9 mouse cellular contexts compared by ENCODE assay signal in the genomic region with DNA sequence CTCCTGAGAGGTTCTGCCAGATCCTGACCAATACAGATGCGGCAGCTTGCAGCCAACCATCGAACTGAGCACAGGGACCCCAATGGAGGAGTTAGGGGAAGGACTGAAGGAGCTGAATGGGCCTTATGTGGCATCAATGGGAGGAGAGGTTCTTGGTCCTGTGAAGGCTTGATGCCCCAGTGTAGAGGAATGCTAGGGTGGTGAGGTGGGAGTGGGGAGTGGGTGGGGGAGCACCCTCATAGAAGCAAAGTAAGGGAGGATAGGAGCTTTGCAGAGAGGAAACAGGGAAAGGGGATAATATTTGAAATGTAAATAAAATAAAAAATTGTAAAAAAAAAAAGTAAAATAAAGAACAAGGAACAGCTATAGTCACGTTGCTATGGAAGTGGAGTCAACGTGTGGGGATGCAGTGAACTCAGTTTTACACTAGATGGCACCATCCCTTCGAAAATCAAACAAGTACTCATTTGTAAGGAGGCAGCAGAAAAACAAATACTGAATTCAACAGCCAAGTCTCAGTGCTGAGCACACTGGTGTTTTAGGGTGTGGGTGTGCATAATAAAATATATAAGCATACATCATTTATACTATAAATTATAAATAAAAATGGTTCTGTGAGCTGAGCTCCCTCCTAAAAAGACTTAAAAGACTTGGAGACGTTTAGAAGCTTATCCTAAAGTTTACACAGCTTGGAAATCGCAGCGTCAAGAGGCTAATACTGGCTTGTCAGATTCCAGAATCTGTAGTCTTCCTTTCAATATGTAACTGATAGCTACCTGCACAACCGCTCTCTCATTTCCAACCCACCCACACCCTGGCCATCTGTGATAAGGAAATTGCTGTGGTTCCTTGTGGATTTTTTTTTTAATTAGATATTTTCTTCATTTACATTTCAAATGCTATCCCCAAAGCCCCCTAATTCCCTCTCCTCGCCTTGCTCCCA. TPM values are rescaled to one million over a fixed set of nuclear protein-coding genes. Genes with fewer than 3 reads are reported as not detected.
A peak's percentile ranks its signal among the peaks of the same experiment; 100 is the strongest.
DNase-seq lines count a peak whose midpoint lies in the region; ATAC-seq and TF ChIP-seq lines count a peak whose summit lies in the region.
"Had no signal": no experiment of that assay in that cellular context is flagged by ENCODE, and none has a peak within 500 bp of the region (broad histone marks: within the 10 kb centered on the region; RNA-seq: fewer than 3 reads in every experiment).

No protein-coding gene starts in this region.

- no peaks in the 10 kb centered on the region for H3K4me1 ChIP-seq in forebrain, embryonic 12.5 days
- H3K4me1 ChIP-seq: embryonic facial prominence, embryonic 15.5 days had no signal

- H3K9ac ChIP-seq in forebrain, embryonic 12.5 days, result no peak overlapping the region
- H3K9ac ChIP-seq: embryonic facial prominence, embryonic 15.5 days had no signal

- peak; percentile 50 for DNase-seq in right cerebral cortex, adult 18-20 months
- no peak for DNase-seq in right cerebral cortex, postnatal 14 days
- peak; percentile 87 for DNase-seq in brain, embryonic 14.5 days (ENCODE audit: low read depth)
- peak; percentile 20 to 25 for DNase-seq in left cerebral cortex, adult 8-10 months (ENCODE audit: low spot score in 2 of 2)
- DNase-seq in mesoderm, embryonic 11.5 days (ENCODE audit: low read depth, low spot score), result peak; percentile 66
- DNase-seq in thymus, postnatal 25 days, result peak; percentile 9

- H3K27me3 ChIP-seq in forebrain, embryonic 12.5 days, result no peaks in the 10 kb centered on the region
- H3K27me3 ChIP-seq: embryonic facial prominence, embryonic 15.5 days had no signal

- no peak overlapping the region for H3K4me3 ChIP-seq in forebrain, embryonic 12.5 days (replicated peaks)
- H3K4me3 ChIP-seq: embryonic facial prominence, embryonic 15.5 days had no signal

- peak; percentile 74 for ATAC-seq in forebrain, embryonic 12.5 days (ENCODE audit: low FRiP score)
- peak; percentile 85 for ATAC-seq in inflammation-experienced regulatory T-cells, adult 6 months

- WGBS in forebrain, embryonic 12.5 days, result 53% methylated on average over 10 of the region's 10 CpGs

- peak; percentile 79 for TF ChIP-seq CTCF in brain, embryonic 14.5 days (IDR thresholded peaks at IDR 0.05; ENCODE audit: borderline replicate concordance, extremely low read depth, insufficient read depth, insufficient read length)

- no peaks in the 10 kb centered on the region for H3K36me3 ChIP-seq in forebrain, embryonic 12.5 days (replicated peaks)
- H3K36me3 ChIP-seq: embryonic facial prominence, embryonic 15.5 days had no signal

- no peak overlapping the region for H3K4me2 ChIP-seq in forebrain, embryonic 12.5 days
- H3K4me2 ChIP-seq: embryonic facial prominence, embryonic 15.5 days had no signal

- no peaks in the 10 kb centered on the region for H3K9me3 ChIP-seq in forebrain, embryonic 12.5 days
- H3K9me3 ChIP-seq: embryonic facial prominence, embryonic 15.5 days had no signal

- no peak overlapping the region for H3K27ac ChIP-seq in forebrain, embryonic 12.5 days
- H3K27ac ChIP-seq: embryonic facial prominence, embryonic 15.5 days had no signal

- TF ChIP-seq POLR2A in brain, embryonic 14.5 days (IDR thresholded peaks at IDR 0.05; ENCODE audit: borderline replicate concordance, extremely low read depth, insufficient read depth, insufficient read length, poor library complexity, severe bottlenecking), result no peak

RNA-seq across cellular contexts. Expression of gene Adgrg7, which starts 24.2 kb away (rescaled TPM):
- 0.03 TPM in 1 of 2 replicates, not detected in the other for polyA plus RNA-seq in brain, embryonic 14.5 days (2012; rRNA removed)
- not detected in 2 replicates for polyA plus RNA-seq in forebrain, embryonic 12.5 days (2016; fragmentation: Nextera tagmentation; extraction: Ambion mirVana)
- not detected for polyA plus RNA-seq in inflammation-experienced regulatory T-cells, adult 6 months (2017; shearing (Covaris generic))
- total RNA-seq in left cerebral cortex, adult 8-10 months (2022), result not detected
- polyA plus RNA-seq: embryonic facial prominence, embryonic 15.5 days had no signal

RNA-seq across cellular contexts. Expression of gene Tfg, which starts 54.2 kb away (rescaled TPM):
- 122 and 130 TPM in 2 replicates for polyA plus RNA-seq in brain, embryonic 14.5 days (2012; rRNA removed)
- polyA plus RNA-seq in forebrain, embryonic 12.5 days (2016; fragmentation: Nextera tagmentation; extraction: Ambion mirVana), result 154 and 169 TPM in 2 replicates
- polyA plus RNA-seq in inflammation-experienced regulatory T-cells, adult 6 months (2017; shearing (Covaris generic)), result 10 to 100 TPM; 50.7 to 77.4 (median 66.3) TPM
- total RNA-seq in left cerebral cortex, adult 8-10 months (2022), result 10 to 100 TPM; 51.8 to 59.4 (median 55.2) TPM
